Mouse (Mus musculus): ENCODE measurements around the gene Olfm3.

Gene Olfm3

GRCm38 (mm10) chr3:115080428-115081181 lies 176.7 kb downstream of the Olfm3 start:
- no peak for DNase-seq (ENCODE audit: low read depth, low spot score)

- DNase-seq (ENCODE audit: low read depth, low spot score): no peak
Measured at GRCm38 (mm10) chr3:115081371-115081770, 177.5 kb downstream of the Olfm3 start.

GRCm38 (mm10) chr3:115082947-115083346 lies 179.1 kb downstream of the Olfm3 start:
- DNase-seq (ENCODE audit: low read depth, low spot score): no peak

- no peak for DNase-seq (ENCODE audit: low read depth, low spot score)
Measured at GRCm38 (mm10) chr3:115088281-115088680, 184.4 kb downstream of the Olfm3 start.

GRCm38 (mm10) chr3:115090670-115091069 lies 186.8 kb downstream of the Olfm3 start:
- no peak for DNase-seq (ENCODE audit: low read depth, low spot score)

GRCm38 (mm10) chr3:115095496-115095895 lies 191.6 kb downstream of the Olfm3 start:
- peak; percentile 17 for DNase-seq (ENCODE audit: low read depth, low spot score)

GRCm38 (mm10) chr3:115099590-115099989 lies 195.7 kb downstream of the Olfm3 start:
- no peak for DNase-seq (ENCODE audit: low read depth, low spot score)

GRCm38 (mm10) chr3:115104155-115104801 lies 200.4 kb downstream of the Olfm3 start:
- DNase-seq (ENCODE audit: low read depth, low spot score): no peak

- DNase-seq (ENCODE audit: low read depth, low spot score): no peak
Measured at GRCm38 (mm10) chr3:115104802-115105493, 201.1 kb downstream of the Olfm3 start.

- no peak for DNase-seq (ENCODE audit: low read depth, low spot score)
Measured at GRCm38 (mm10) chr3:115145722-115146121, 241.8 kb downstream of the Olfm3 start.

GRCm38 (mm10) chr3:115146244-115146643 lies 242.4 kb downstream of the Olfm3 start:
- DNase-seq (ENCODE audit: low read depth, low spot score): no peak

GRCm38 (mm10) chr3:115158903-115159473 lies 255.1 kb downstream of the Olfm3 start:
- no peak for DNase-seq (ENCODE audit: low read depth, low spot score)

- no peak for DNase-seq (ENCODE audit: low read depth, low spot score)
Measured at GRCm38 (mm10) chr3:115174625-115175024, 270.7 kb downstream of the Olfm3 start.

Measured in retina, postnatal 7 days (tissue).